Mouse (Mus musculus): ENCODE results near the gene Rgs3. TPM values are rescaled to one million over a fixed set of nuclear protein-coding genes. Genes with fewer than 3 reads are reported as not detected.
"Not testable (repeated sequence)": the region's sequence is repeated elsewhere in the genome, so short reads cannot be mapped to it uniquely, and the experiment has no call there.

The Rgs3 gene
- polyA plus RNA-seq, 1 experiment from 2014 or later, result 59.4 TPM

- WGBS, result 92% methylated on average over 1 of the region's 1 CpGs
- Histone ChIP-seq H3K27ac (no peak overlapping the region), H3K36me3 (no peaks in the 10 kb centered on the region), H3K27me3 (no peaks in the 10 kb centered on the region), H3K4me2 (no peak overlapping the region), H3K9me3 (no peaks in the 10 kb centered on the region), H3K4me1 (peaks cover 5% of the 10 kb centered on the region; the same call in 1 of the 2 replicates), H3K4me3 (no peak overlapping the region), H3K9ac (no peak overlapping the region)
- ATAC-seq (ENCODE audit: insufficient number of reproducible peaks, low FRiP score, low TSS enrichment, low read depth), result no peak
Measured at GRCm38 (mm10) chr4:62590878-62591277, 31.2 kb downstream of the Rgs3 start.

GRCm38 (mm10) chr4:62591326-62591725 lies 31.7 kb downstream of the Rgs3 start:
- Histone ChIP-seq H3K4me1 (peaks cover 5% of the 10 kb centered on the region; the same call in 1 of the 2 replicates), H3K36me3 (no peaks in the 10 kb centered on the region), H3K4me2 (no peak overlapping the region), H3K9ac (no peak overlapping the region), H3K9me3 (no peaks in the 10 kb centered on the region), H3K27me3 (no peaks in the 10 kb centered on the region), H3K4me3 (no peak overlapping the region), H3K27ac (no peak overlapping the region)
- ATAC-seq (ENCODE audit: insufficient number of reproducible peaks, low FRiP score, low TSS enrichment, low read depth), result no peak
- WGBS, result 14% methylated on average over 11 of the region's 11 CpGs

GRCm38 (mm10) chr4:62593546-62594240 lies 34.0 kb downstream of the Rgs3 start:
- H3K36me3 ChIP-seq; H3K4me3 ChIP-seq; H3K4me2 ChIP-seq; H3K27me3 ChIP-seq; H3K27ac ChIP-seq; H3K9me3 ChIP-seq; ATAC-seq (ENCODE audit: insufficient number of reproducible peaks, low FRiP score, low TSS enrichment, low read depth); H3K4me1 ChIP-seq; H3K9ac ChIP-seq: not testable (repeated sequence)
- 90% methylated on average over 24 of the region's 24 CpGs for WGBS

GRCm38 (mm10) chr4:62594442-62594841 lies 34.8 kb downstream of the Rgs3 start:
- H3K4me1 ChIP-seq, result peaks cover 5% of the 10 kb centered on the region; the same call in 1 of the 2 replicates
- no peak overlapping the region for H3K4me2 ChIP-seq
- H3K27ac ChIP-seq, result no peak overlapping the region
- ATAC-seq (ENCODE audit: insufficient number of reproducible peaks, low FRiP score, low TSS enrichment, low read depth), result no peak
- H3K36me3 ChIP-seq, result no peaks in the 10 kb centered on the region
- no peak overlapping the region for H3K4me3 ChIP-seq
- no peaks in the 10 kb centered on the region for H3K9me3 ChIP-seq
- no peak overlapping the region for H3K9ac ChIP-seq
- whole genome bisulfite sequencing, result 74% methylated on average over 5 of the region's 5 CpGs
- H3K27me3 ChIP-seq, result no peaks in the 10 kb centered on the region

GRCm38 (mm10) chr4:62596051-62596450 lies 36.4 kb downstream of the Rgs3 start:
- Histone ChIP-seq H3K36me3 (no peaks in the 10 kb centered on the region), H3K9me3 (no peaks in the 10 kb centered on the region), H3K27me3 (no peaks in the 10 kb centered on the region), H3K4me1 (peaks cover 5% of the 10 kb centered on the region; the same call in 1 of the 2 replicates), H3K4me2 (no peak overlapping the region), H3K4me3 (no peak overlapping the region), H3K27ac (no peak overlapping the region), H3K9ac (no peak overlapping the region)
- ATAC-seq (ENCODE audit: insufficient number of reproducible peaks, low FRiP score, low TSS enrichment, low read depth), result no peak
- WGBS, result 56% methylated on average over 5 of the region's 5 CpGs

GRCm38 (mm10) chr4:62600549-62600948 lies 40.9 kb downstream of the Rgs3 start:
- ATAC-seq (ENCODE audit: insufficient number of reproducible peaks, low FRiP score, low TSS enrichment, low read depth), result no peak
- no peak overlapping the region for H3K4me2 ChIP-seq
- 75% methylated on average over 1 of the region's 1 CpGs for WGBS
- H3K27me3 ChIP-seq, result no peaks in the 10 kb centered on the region
- no peaks in the 10 kb centered on the region; the same call in 1 of the 2 replicates for H3K4me1 ChIP-seq
- H3K36me3 ChIP-seq, result no peaks in the 10 kb centered on the region
- no peak overlapping the region for H3K4me3 ChIP-seq
- no peaks in the 10 kb centered on the region for H3K9me3 ChIP-seq
- H3K27ac ChIP-seq, result no peak overlapping the region
- no peak overlapping the region for H3K9ac ChIP-seq

- 90% methylated on average over 4 of the region's 4 CpGs for WGBS
- Histone ChIP-seq H3K4me2 (no peak overlapping the region), H3K9ac (no peak overlapping the region), H3K4me1 (peaks cover 26% of the 10 kb centered on the region), H3K27ac (no peak overlapping the region), H3K4me3 (no peak overlapping the region), H3K9me3 (no peaks in the 10 kb centered on the region), H3K27me3 (no peaks in the 10 kb centered on the region), H3K36me3 (no peaks in the 10 kb centered on the region)
- no peak for ATAC-seq (ENCODE audit: insufficient number of reproducible peaks, low FRiP score, low TSS enrichment, low read depth)
Measured at GRCm38 (mm10) chr4:62603607-62604006, 44.0 kb downstream of the Rgs3 start.

GRCm38 (mm10) chr4:62604094-62604493 lies 44.4 kb downstream of the Rgs3 start:
- H3K4me3 ChIP-seq, result no peak overlapping the region
- no peaks in the 10 kb centered on the region for H3K36me3 ChIP-seq
- H3K4me1 ChIP-seq, result peaks cover 29% of the 10 kb centered on the region
- H3K27ac ChIP-seq, result no peak overlapping the region
- no peaks in the 10 kb centered on the region for H3K27me3 ChIP-seq
- no peak overlapping the region for H3K9ac ChIP-seq
- H3K9me3 ChIP-seq, result no peaks in the 10 kb centered on the region
- WGBS, result 62% methylated on average over 4 of the region's 4 CpGs
- H3K4me2 ChIP-seq, result no peak overlapping the region
- no peak for ATAC-seq (ENCODE audit: insufficient number of reproducible peaks, low FRiP score, low TSS enrichment, low read depth)

GRCm38 (mm10) chr4:62605856-62606541 lies 46.4 kb downstream of the Rgs3 start:
- Histone ChIP-seq H3K36me3 (no peaks in the 10 kb centered on the region), H3K27ac (peak overlapping the region; percentile 61), H3K4me3 (no peak overlapping the region), H3K9me3 (no peaks in the 10 kb centered on the region), H3K9ac (no peak overlapping the region), H3K4me2 (no peak overlapping the region), H3K4me1 (peaks cover 38% of the 10 kb centered on the region), H3K27me3 (no peaks in the 10 kb centered on the region)
- no peak for ATAC-seq (ENCODE audit: insufficient number of reproducible peaks, low FRiP score, low TSS enrichment, low read depth)
- 77% methylated on average over 9 of the region's 9 CpGs for WGBS

GRCm38 (mm10) chr4:62606542-62606882 lies 46.9 kb downstream of the Rgs3 start:
- peaks cover 38% of the 10 kb centered on the region for H3K4me1 ChIP-seq
- no peak for ATAC-seq (ENCODE audit: insufficient number of reproducible peaks, low FRiP score, low TSS enrichment, low read depth)
- no peak overlapping the region for H3K9ac ChIP-seq
- H3K27ac ChIP-seq, result peak overlapping the region; percentile 61
- WGBS, result 36% methylated on average over 7 of the region's 7 CpGs
- H3K9me3 ChIP-seq, result no peaks in the 10 kb centered on the region
- H3K4me2 ChIP-seq, result no peak overlapping the region
- no peak overlapping the region for H3K4me3 ChIP-seq
- H3K27me3 ChIP-seq, result no peaks in the 10 kb centered on the region
- no peaks in the 10 kb centered on the region for H3K36me3 ChIP-seq

GRCm38 (mm10) chr4:62606905-62607304 lies 47.3 kb downstream of the Rgs3 start:
- 0 out of 2 replicates have a peak overlapping the region, but pooled peaks have one; percentile 38 for H3K27ac ChIP-seq
- 58% methylated on average over 7 of the region's 7 CpGs for WGBS

GRCm38 (mm10) chr4:62607345-62607744 lies 47.7 kb downstream of the Rgs3 start:
- Histone ChIP-seq H3K36me3 (no peaks in the 10 kb centered on the region), H3K4me1 (peaks cover 40% of the 10 kb centered on the region), H3K9me3 (no peaks in the 10 kb centered on the region), H3K4me3 (no peak overlapping the region), H3K4me2 (no peak overlapping the region), H3K27ac (0 out of 2 replicates have a peak overlapping the region, but pooled peaks have one; percentile 38), H3K9ac (no peak overlapping the region), H3K27me3 (no peaks in the 10 kb centered on the region)
- WGBS, result 27% methylated on average over 9 of the region's 9 CpGs
- 0 out of 2 replicates have a peak, but pooled peaks have one; percentile 27 for ATAC-seq (ENCODE audit: insufficient number of reproducible peaks, low FRiP score, low TSS enrichment, low read depth)

More at GRCm38 (mm10) chr4:62606905-62607304, 47.3 kb downstream of the Rgs3 start:
- Histone ChIP-seq H3K36me3 (no peaks in the 10 kb centered on the region), H3K4me3 (no peak overlapping the region), H3K4me2 (no peak overlapping the region), H3K27me3 (no peaks in the 10 kb centered on the region), H3K9me3 (no peaks in the 10 kb centered on the region), H3K9ac (no peak overlapping the region), H3K4me1 (peaks cover 38% of the 10 kb centered on the region)
- ATAC-seq (ENCODE audit: insufficient number of reproducible peaks, low FRiP score, low TSS enrichment, low read depth), result no peak

Data from limb, embryonic 15.5 days (tissue).